Mouse (Mus musculus) T-helper 17 cell (primary cell): ENCODE results near the gene Cntfr.

Experiments used
- in situ Hi-C, 2 experiments: fragments of 300-600 bp; cut with MboI, MseI; formaldehyde crosslinking; loops; 1 replicate in 1 of 2; 2 replicates in 1 of 2; pipeline ENCODE4 v1.15.1; 2025; ENCODE audit warnings: high pct_unique_total_duplicates in 2 of 2

Cntfr gene

GRCm38 (mm10) chr4:41659556-41659955 is 37.3 kb downstream of the Cntfr start:
- in situ Hi-C loops = loop anchor here in 1 of 2 experiments (5.0 kb wide), 1 partner anchor 43 kb away; no protein-coding TSS in a partner anchor

- in situ Hi-C loops = loop anchor here in 1 of 2 experiments (5.0 kb wide), 1 partner anchor 44 kb away; no protein-coding TSS in a partner anchor
Measured at GRCm38 (mm10) chr4:41658566-41659384, 38.1 kb downstream of the Cntfr start.

- in situ Hi-C loops = loop anchor here in 1 of 2 experiments (5.0 kb wide), 1 partner anchor 47 kb away; no protein-coding TSS in a partner anchor
Measured at GRCm38 (mm10) chr4:41655525-41655924, 41.4 kb downstream of the Cntfr start.

- in situ Hi-C loops = no loop called here
Measured at GRCm38 (mm10) chr4:41654217-41654616, 42.7 kb downstream of the Cntfr start.

- in situ Hi-C loops = no loop called here
Measured at GRCm38 (mm10) chr4:41653730-41654129, 43.2 kb downstream of the Cntfr start.

- in situ Hi-C loops = no loop called here
Measured at GRCm38 (mm10) chr4:41653296-41653695, 43.6 kb downstream of the Cntfr start.

- in situ Hi-C loops = no loop called here
Measured at GRCm38 (mm10) chr4:41648627-41649026, 48.3 kb downstream of the Cntfr start.

- in situ Hi-C loops = no loop called here
Measured at GRCm38 (mm10) chr4:41648157-41648556, 48.7 kb downstream of the Cntfr start.

- in situ Hi-C loops = no loop called here
Measured at GRCm38 (mm10) chr4:41645488-41645887, 51.4 kb downstream of the Cntfr start.

- in situ Hi-C loops = no loop called here
Measured at GRCm38 (mm10) chr4:41641199-41641822, 55.6 kb downstream of the Cntfr start.

GRCm38 (mm10) chr4:41639913-41640507 is 56.9 kb downstream of the Cntfr start, which contains the start of gene Enho:
Gene Enho, minus strand, starts transcription at chr4:41640324.
- in situ Hi-C loops = no loop called here

- in situ Hi-C loops = no loop called here
Measured at GRCm38 (mm10) chr4:41639214-41639841, 57.6 kb downstream of the Cntfr start.

- in situ Hi-C loops = no loop called here
Measured at GRCm38 (mm10) chr4:41638828-41639213, 58.1 kb downstream of the Cntfr start.

- in situ Hi-C loops = no loop called here
Measured at GRCm38 (mm10) chr4:41638186-41638731, 58.6 kb downstream of the Cntfr start.

GRCm38 (mm10) chr4:41636882-41637635 is 59.8 kb downstream of the Cntfr start:
- in situ Hi-C loops = no loop called here

GRCm38 (mm10) chr4:41636366-41636765 is 60.5 kb downstream of the Cntfr start:
- in situ Hi-C loops = no loop called here

GRCm38 (mm10) chr4:41635906-41636305 is 61.0 kb downstream of the Cntfr start:
- in situ Hi-C loops = no loop called here

GRCm38 (mm10) chr4:41635224-41635623 is 61.7 kb downstream of the Cntfr start:
- in situ Hi-C loops = no loop called here

- in situ Hi-C loops = no loop called here
Measured at GRCm38 (mm10) chr4:41634631-41635030, 62.3 kb downstream of the Cntfr start.

- in situ Hi-C loops = no loop called here
Measured at GRCm38 (mm10) chr4:41633001-41633400, 63.9 kb downstream of the Cntfr start.

GRCm38 (mm10) chr4:41631390-41631789 is 65.5 kb downstream of the Cntfr start:
- in situ Hi-C loops = no loop called here
